Mouse (Mus musculus): ENCODE results near the gene Rimbp2.

DNA sequence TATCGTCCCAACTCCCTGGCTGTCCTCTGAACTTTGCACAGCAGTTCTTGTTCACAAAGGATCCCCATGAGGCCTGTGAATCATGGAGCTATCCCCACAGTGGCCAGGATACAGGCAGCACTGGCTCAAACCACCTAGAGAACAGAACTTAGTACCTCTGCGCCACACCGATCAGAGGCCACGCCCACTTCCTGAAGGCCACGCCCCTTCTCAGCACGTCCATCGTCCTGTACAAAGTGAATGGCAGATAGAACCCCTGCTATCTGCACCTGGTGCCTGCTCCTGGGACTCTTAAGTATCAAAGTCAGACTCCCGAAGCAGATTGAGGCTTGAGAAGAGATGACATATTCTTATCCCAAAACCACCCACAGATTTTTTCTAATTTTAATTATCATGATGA, 242.7 kb downstream of the Rimbp2 start:
- TF ChIP-seq CTCF (IDR thresholded peaks at IDR 0.05; ENCODE audit: low read depth) (no peak), EP300 (IDR thresholded peaks at IDR 0.05; ENCODE audit: low read depth) (no peak)

Data from heart, postnatal 0 days (tissue).